Mouse (Mus musculus): ENCODE results near the gene Hspa2. TPM values are rescaled to one million over a fixed set of nuclear protein-coding genes. Genes with fewer than 3 reads are reported as not detected.
A peak's percentile ranks its signal among the peaks of the same experiment; 100 is the strongest.

Hspa2 gene
- total and polyA plus RNA-seq, 3 experiments: 3.4 to 5.3 (median 3.8) TPM

GRCm38 (mm10) chr12:76372046-76372445 lies 31.9 kb upstream of the Hspa2 start:
- peak overlapping the region; percentile 23; the same call in 1 of the 2 replicates for H3K27ac ChIP-seq (ENCODE audit: insufficient read depth, low read depth)
- H3K79me2 ChIP-seq (replicated peaks; ENCODE audit: control insufficient read depth, extremely low read depth, insufficient read depth, poor library complexity, severe bottlenecking): peaks cover 72% of the 10 kb centered on the region
- peak overlapping the region; percentile 75 to 99 (median 77) for H3K4me3 ChIP-seq (replicated peaks in 1 of 3; ENCODE audit: low read depth in 2 of 3, low read length in 2 of 3, poor library complexity in 1 of 3)
- peaks cover 0 to 4% of the 10 kb centered on the region in 2 experiments for H3K36me3 ChIP-seq (replicated peaks in 1 of 2; ENCODE audit: control insufficient read depth in 1 of 2, insufficient read depth in 1 of 2, low read length in 1 of 2)
- in situ Hi-C loops (cut with MboI; ENCODE audit: low pct_ligation_motif_present, low pct_unique_long_range_greater_than_20kb, low sequenced_read_pairs) (loop anchor here (5.0 kb wide), 2 partner anchors 35 to 95 kb away; no protein-coding TSS in a partner anchor), dilution Hi-C loops (cut with MboI; ENCODE audit: extremely low pct_ligation_motif_present, extremely low pct_unique_long_range_greater_than_20kb, low sequenced_read_pairs) (no loop called here)
- no peaks in the 10 kb centered on the region for H3K27me3 ChIP-seq (replicated peaks)
- DNase-seq (ENCODE audit: extremely low read depth): no peak
- peaks cover 2% of the 10 kb centered on the region for H3K9me3 ChIP-seq (replicated peaks; ENCODE audit: low read length)
- peak overlapping the region; percentile 96 for H3K9ac ChIP-seq (ENCODE audit: insufficient read depth, low read depth)
- H3K4me2 ChIP-seq (ENCODE audit: insufficient read depth, low read depth, poor library complexity, severe bottlenecking): peak overlapping the region; percentile 84
- TF ChIP-seq SIN3A (IDR thresholded peaks at IDR 0.05; ENCODE audit: low read length) (no peak), CHD2 (IDR thresholded peaks at IDR 0.05; ENCODE audit: low read length) (no peak), JUND (conservative IDR thresholded peaks at IDR 0.05; ENCODE audit: low read depth, low read length) (0 out of 2 replicates have a peak, but pooled peaks have one; percentile 21)
- peaks cover 2 to 45% of the 10 kb centered on the region in 2 experiments; a peak in 3 of 4 replicates for H3K4me1 ChIP-seq (ENCODE audit: control insufficient read depth in 1 of 2, insufficient read depth in 2 of 2)

GRCm38 (mm10) chr12:76372881-76373818 lies 30.8 kb upstream of the Hspa2 start:
- in situ Hi-C loops (cut with MboI; ENCODE audit: low pct_ligation_motif_present, low pct_unique_long_range_greater_than_20kb, low sequenced_read_pairs) (loop anchor here (5.0 kb wide), 2 partner anchors 34 to 94 kb away; no protein-coding TSS in a partner anchor), dilution Hi-C loops (cut with MboI; ENCODE audit: extremely low pct_ligation_motif_present, extremely low pct_unique_long_range_greater_than_20kb, low sequenced_read_pairs) (no loop called here)
- Histone ChIP-seq H3K27ac (ENCODE audit: insufficient read depth, low read depth) (peak overlapping the region; percentile 67), H3K9ac (ENCODE audit: insufficient read depth, low read depth) (peak overlapping the region; percentile 96), H3K4me3 (replicated peaks in 1 of 3; ENCODE audit: low read depth in 2 of 3, low read length in 2 of 3, poor library complexity in 1 of 3) (peak overlapping the region; percentile 75 to 99 (median 77)), H3K36me3 (replicated peaks in 1 of 2; ENCODE audit: control insufficient read depth in 1 of 2, insufficient read depth in 1 of 2, low read length in 1 of 2) (peaks cover 0 to 7% of the 10 kb centered on the region in 2 experiments), H3K9me3 (replicated peaks; ENCODE audit: low read length) (peaks cover 3% of the 10 kb centered on the region), H3K79me2 (replicated peaks; ENCODE audit: control insufficient read depth, extremely low read depth, insufficient read depth, poor library complexity, severe bottlenecking) (peaks cover 68% of the 10 kb centered on the region), H3K27me3 (replicated peaks) (no peaks in the 10 kb centered on the region), H3K4me2 (ENCODE audit: insufficient read depth, low read depth, poor library complexity, severe bottlenecking) (peak overlapping the region; percentile 84), H3K4me1 (ENCODE audit: control insufficient read depth in 1 of 2, insufficient read depth in 2 of 2) (peaks cover 2 to 46% of the 10 kb centered on the region in 2 experiments; a peak in 3 of 4 replicates)
- DNase-seq (ENCODE audit: extremely low read depth): peak; percentile 68
- TF ChIP-seq MXI1 (IDR thresholded peaks at IDR 0.05; ENCODE audit: low read depth, low read length) (peak; percentile 41; the same call in 1 of the 2 replicates), ELF1 (IDR thresholded peaks at IDR 0.05; ENCODE audit: low read depth, low read length) (0 out of 2 replicates have a peak, but pooled peaks have one; percentile 4), CTCF (conservative IDR thresholded peaks at IDR 0.05 in 1 of 2, IDR thresholded peaks at IDR 0.05 in 1 of 2; ENCODE audit: low read depth in 2 of 2, low read length in 2 of 2) (peak; percentile 6 to 57; a peak in 3 of 4 replicates), POLR2A (IDR thresholded peaks at IDR 0.05; ENCODE audit: low read depth, low read length) (peak; percentile 36), TBP (conservative IDR thresholded peaks at IDR 0.05; ENCODE audit: low read depth, low read length) (0 out of 2 replicates have a peak, but pooled peaks have one; percentile 52), SMC3 (IDR thresholded peaks at IDR 0.05; ENCODE audit: low read depth, low read length) (no peak), USF2 (conservative IDR thresholded peaks at IDR 0.05; ENCODE audit: low read depth, low read length) (no peak), RAD21 (IDR thresholded peaks at IDR 0.05; ENCODE audit: low read depth, low read length) (no peak; the same call in 1 of the 2 replicates), ZNF384 (IDR thresholded peaks at IDR 0.05; ENCODE audit: low read depth, low read length) (peak; percentile 82), NRF1 (IDR thresholded peaks at IDR 0.05; ENCODE audit: low read depth, low read length) (0 out of 2 replicates have a peak, but pooled peaks have one; percentile 13), MYC (IDR thresholded peaks at IDR 0.05; ENCODE audit: low read depth, low read length) (0 out of 2 replicates have a peak, but pooled peaks have one; percentile 32), NELFE (IDR thresholded peaks at IDR 0.05; ENCODE audit: low read depth, low read length) (0 out of 2 replicates have a peak, but pooled peaks have one; percentile 12), ZMIZ1 (IDR thresholded peaks at IDR 0.05; ENCODE audit: low read depth, low read length) (0 out of 2 replicates have a peak, but pooled peaks have one; percentile 17)

Measured in CH12.LX (cell line).